Mouse (Mus musculus) bone marrow, adult 2 months (tissue): ENCODE results near the gene Mrpl28.

Experiments
- CTCF ChIP-seq: fragments of 200-500 bp; IDR thresholded peaks from 2 replicates; pipeline ENCODE4 v1.5.1; 2011; ENCODE audit warnings: low read length, control low read depth; ENCODE audit not compliant: control insufficient read depth, insufficient read depth
- POLR2A ChIP-seq: fragments of 200-500 bp; IDR thresholded peaks from 2 replicates; pipeline ENCODE4 v1.6.1; 2011; ENCODE audit warnings: low read depth, mild to moderate bottlenecking, control low read depth, low read length, borderline replicate concordance; ENCODE audit not compliant: control insufficient read depth

DNA sequence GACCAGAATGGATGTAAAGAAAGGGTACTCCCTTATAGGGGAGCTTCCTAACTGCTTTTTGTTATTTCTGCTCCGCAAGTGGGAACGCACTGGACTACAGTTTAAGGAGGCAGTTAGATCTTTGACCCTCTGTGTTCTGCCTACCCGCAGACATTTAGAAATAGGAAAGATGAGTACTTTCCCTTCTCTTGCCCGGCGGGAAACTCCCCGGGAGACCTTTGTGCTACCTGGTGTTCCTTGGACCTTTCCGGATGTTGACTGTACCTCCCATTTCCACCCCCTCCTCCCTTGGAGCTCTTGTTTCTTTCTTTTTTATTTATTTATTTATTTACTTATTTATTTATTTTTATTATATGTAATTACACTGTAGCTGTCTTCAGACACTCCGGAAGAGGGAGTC lies 9.2 kb upstream of the Mrpl28 start:
- TF ChIP-seq CTCF = no peak
- no peak for TF ChIP-seq POLR2A
